Mouse (Mus musculus): ENCODE data around the gene Hs3st6. TPM values are rescaled to one million over a fixed set of nuclear protein-coding genes. Genes with fewer than 3 reads are reported as not detected.
A peak's percentile ranks its signal among the peaks of the same experiment; 100 is the strongest.

Hs3st6 gene
- polyA plus RNA-seq, 1 experiment from 2014 or later = 0.33 TPM

DNA sequence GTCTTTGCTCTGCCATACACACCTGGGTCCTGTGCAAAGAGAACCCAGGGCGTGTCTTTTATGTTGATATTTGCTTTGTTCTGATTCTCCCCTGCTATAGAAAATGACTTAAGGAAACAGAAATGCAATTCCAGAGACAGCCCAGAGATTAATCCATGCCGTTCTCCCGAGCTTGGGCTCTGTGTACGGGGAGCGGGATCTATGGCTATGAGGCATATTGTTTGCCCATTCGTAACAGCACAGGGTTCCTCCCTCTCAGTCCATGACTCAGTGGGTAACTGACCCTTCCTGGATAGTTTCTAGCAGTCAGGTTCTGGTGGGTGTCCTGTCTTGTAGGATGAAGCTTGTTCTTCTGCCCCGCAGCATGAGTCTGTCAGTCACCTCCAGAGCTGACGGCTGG lies 22.4 kb downstream of the Hs3st6 start:
- Histone ChIP-seq H3K27ac (no peak overlapping the region), H3K4me3 (no peak overlapping the region), H3K36me3 (no peaks in the 10 kb centered on the region), H3K27me3 (no peaks in the 10 kb centered on the region), H3K9me3 (replicated peaks) (no peaks in the 10 kb centered on the region), H3K9ac (no peak overlapping the region), H3K4me1 (replicated peaks) (no peaks in the 10 kb centered on the region), H3K4me2 (no peak overlapping the region)
- 79% methylated on average over 8 of the region's 8 CpGs for WGBS
- ATAC-seq (replicated peaks; ENCODE audit: insufficient number of reproducible peaks, insufficient read depth, low FRiP score, low read depth) = no peak

DNA sequence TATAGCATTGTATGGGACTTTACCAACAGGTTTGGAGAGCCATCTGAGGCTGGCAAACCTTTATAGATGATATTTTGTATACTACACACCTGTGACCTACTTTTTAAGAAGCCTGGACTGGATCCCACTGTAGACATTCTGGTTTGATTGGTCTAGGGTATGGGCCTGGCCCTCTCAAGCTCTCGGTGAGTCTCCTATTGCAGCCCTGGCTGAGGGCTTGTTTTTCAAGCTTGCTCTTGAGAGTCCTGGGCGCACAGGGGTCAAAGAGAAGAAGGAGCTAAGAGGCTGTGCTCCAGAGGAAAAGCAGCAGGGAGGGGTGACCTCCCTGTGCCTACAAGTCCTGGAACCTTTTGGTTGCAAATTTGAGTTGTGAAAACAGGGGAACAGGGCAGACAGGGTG lies 24.3 kb downstream of the Hs3st6 start:
- H3K9me3 ChIP-seq (replicated peaks) = no peaks in the 10 kb centered on the region
- H3K4me3 ChIP-seq = no peak overlapping the region
- H3K9ac ChIP-seq = no peak overlapping the region
- H3K36me3 ChIP-seq = no peaks in the 10 kb centered on the region
- ATAC-seq (replicated peaks; ENCODE audit: insufficient number of reproducible peaks, insufficient read depth, low FRiP score, low read depth) = no peak
- H3K4me2 ChIP-seq = no peak overlapping the region
- H3K27me3 ChIP-seq = no peaks in the 10 kb centered on the region
- no peaks in the 10 kb centered on the region for H3K4me1 ChIP-seq (replicated peaks)
- no peak overlapping the region for H3K27ac ChIP-seq
- 62% methylated on average over 2 of the region's 2 CpGs for WGBS

DNA sequence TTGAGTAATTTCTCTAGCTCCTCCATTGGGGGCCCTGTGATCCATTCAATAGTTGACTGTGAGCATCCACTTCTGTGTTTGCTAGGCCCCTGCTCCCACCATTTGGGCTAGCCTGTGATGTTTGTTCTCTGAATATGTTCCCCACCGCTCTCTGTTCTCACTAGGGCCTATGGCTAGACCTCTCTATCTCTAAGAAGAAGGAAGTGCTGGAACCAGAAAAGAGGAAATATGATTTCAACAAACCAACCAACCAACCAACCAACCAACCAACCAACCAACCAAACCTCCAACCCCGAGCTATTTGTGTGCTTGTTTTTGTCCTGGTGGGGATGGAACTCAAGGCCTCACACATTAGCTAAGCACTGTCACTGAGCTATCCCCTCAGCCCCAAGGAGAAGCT lies 28.0 kb downstream of the Hs3st6 start:
- Histone ChIP-seq H3K27ac (no peak overlapping the region), H3K4me2 (no peak overlapping the region), H3K4me3 (no peak overlapping the region), H3K4me1 (replicated peaks) (no peaks in the 10 kb centered on the region), H3K9ac (no peak overlapping the region), H3K36me3 (no peaks in the 10 kb centered on the region), H3K9me3 (replicated peaks) (no peaks in the 10 kb centered on the region), H3K27me3 (no peaks in the 10 kb centered on the region)
- no peak for ATAC-seq (replicated peaks; ENCODE audit: insufficient number of reproducible peaks, insufficient read depth, low FRiP score, low read depth)
- 77% methylated on average over 2 of the region's 2 CpGs for WGBS

DNA sequence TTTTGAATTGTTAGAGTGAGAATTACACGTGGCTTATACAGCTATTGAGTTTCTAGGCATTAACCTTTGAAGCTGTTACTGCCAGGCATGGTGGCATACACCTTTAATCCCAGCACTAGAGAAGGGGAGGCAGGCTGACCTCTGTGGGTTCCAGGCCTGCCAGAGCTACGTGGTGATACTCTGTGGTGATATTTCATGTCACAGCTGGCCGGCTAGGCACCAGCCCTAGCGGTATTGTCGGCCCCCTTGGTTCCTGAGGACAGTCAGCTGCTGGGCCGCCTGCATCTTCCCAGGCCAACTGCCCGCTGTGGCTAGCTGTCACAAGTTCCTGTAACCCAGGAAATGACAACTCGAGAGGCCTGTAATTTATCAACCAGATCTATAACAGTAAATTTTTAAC lies 39.4 kb downstream of the Hs3st6 start:
- H3K9ac ChIP-seq = no peak overlapping the region

DNA sequence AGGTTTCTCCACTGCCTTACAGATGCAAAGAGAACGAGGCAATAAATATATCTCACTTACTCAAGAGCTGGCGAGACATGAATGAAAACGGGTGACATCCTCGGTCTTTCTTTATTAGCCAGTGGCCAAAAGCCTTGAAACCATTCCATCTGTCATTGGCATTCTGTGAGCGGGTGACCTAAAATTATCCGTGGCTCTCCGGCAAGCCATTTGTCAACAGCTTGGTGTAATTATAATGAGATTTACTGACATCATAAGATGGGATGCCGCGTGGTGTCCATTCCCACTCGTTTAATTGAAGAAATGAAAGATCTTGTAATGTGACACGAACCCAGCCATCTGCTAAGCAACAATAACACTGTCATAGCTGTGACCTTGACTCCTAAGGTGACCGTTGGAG lies 42.0 kb downstream of the Hs3st6 start:
- H3K9me3 ChIP-seq (replicated peaks) = no peaks in the 10 kb centered on the region
- WGBS = 68% methylated on average over 12 of the region's 12 CpGs
- no peaks in the 10 kb centered on the region for H3K4me1 ChIP-seq (replicated peaks)
- H3K36me3 ChIP-seq = no peaks in the 10 kb centered on the region
- ATAC-seq (replicated peaks; ENCODE audit: insufficient number of reproducible peaks, insufficient read depth, low FRiP score, low read depth) = no peak
- H3K4me2 ChIP-seq = no peak overlapping the region
- no peak overlapping the region for H3K27ac ChIP-seq
- 0 out of 2 replicates have a peak, but pooled peaks cover 5% of the 10 kb centered on the region for H3K27me3 ChIP-seq
- H3K4me3 ChIP-seq = no peak overlapping the region
- no peak overlapping the region for H3K9ac ChIP-seq

More for the DNA sequence above, 39.4 kb downstream of the Hs3st6 start:
- Histone ChIP-seq H3K36me3 (no peaks in the 10 kb centered on the region), H3K27me3 (no peaks in the 10 kb centered on the region), H3K4me2 (no peak overlapping the region), H3K27ac (no peak overlapping the region), H3K4me1 (replicated peaks) (no peaks in the 10 kb centered on the region), H3K4me3 (no peak overlapping the region), H3K9me3 (replicated peaks) (no peaks in the 10 kb centered on the region)
- WGBS = 58% methylated on average over 8 of the region's 8 CpGs
- no peak for ATAC-seq (replicated peaks; ENCODE audit: insufficient number of reproducible peaks, insufficient read depth, low FRiP score, low read depth)

DNA sequence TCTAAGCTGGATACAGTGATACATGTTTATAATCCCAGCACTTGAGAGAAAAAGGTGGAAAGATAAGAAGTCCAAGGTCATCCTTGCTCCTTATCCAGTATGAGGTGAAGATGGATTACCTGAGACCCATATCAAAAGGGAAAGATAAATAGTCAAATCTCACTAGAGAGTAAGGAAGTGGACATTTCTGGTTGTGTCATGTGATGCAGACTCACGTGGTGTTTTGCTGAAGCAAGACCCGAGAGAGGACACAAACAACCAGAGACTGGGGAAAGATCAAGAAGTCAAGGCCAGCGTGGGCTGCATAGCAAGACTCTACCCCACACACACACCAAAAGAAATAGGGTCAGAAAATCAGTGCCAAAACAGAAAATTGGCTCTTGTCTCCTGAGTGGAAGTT lies 44.2 kb downstream of the Hs3st6 start:
- Histone ChIP-seq H3K4me2 (no peak overlapping the region), H3K27ac (no peak overlapping the region), H3K4me3 (no peak overlapping the region), H3K9ac (no peak overlapping the region), H3K36me3 (no peaks in the 10 kb centered on the region), H3K9me3 (replicated peaks) (no peaks in the 10 kb centered on the region), H3K4me1 (replicated peaks) (no peaks in the 10 kb centered on the region), H3K27me3 (0 out of 2 replicates have a peak, but pooled peaks cover 5% of the 10 kb centered on the region)
- ATAC-seq (replicated peaks; ENCODE audit: insufficient number of reproducible peaks, insufficient read depth, low FRiP score, low read depth) = no peak
- 67% methylated on average over 3 of the region's 3 CpGs for WGBS

DNA sequence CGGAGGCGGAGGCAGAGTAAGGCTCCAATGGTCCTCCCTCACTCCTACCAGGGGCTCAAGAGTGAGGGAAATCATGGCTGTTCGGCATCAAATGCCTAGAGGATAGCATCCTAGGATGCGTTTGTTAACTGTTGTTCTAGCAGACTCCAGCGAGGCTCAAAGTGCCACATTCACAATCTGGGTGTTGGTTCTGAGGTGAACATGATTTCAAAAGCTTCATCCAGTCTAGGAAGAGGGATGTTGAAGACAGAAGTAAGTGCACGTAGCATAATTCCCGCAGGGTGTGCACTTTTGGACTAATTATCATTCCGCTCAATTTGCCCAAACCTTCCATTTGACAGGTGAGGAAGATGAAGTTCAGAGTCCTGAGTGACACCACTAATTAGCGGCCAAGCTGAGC lies 45.4 kb downstream of the Hs3st6 start:
- Histone ChIP-seq H3K4me2 (no peak overlapping the region), H3K9ac (no peak overlapping the region), H3K4me3 (no peak overlapping the region), H3K9me3 (replicated peaks) (no peaks in the 10 kb centered on the region), H3K4me1 (replicated peaks) (no peaks in the 10 kb centered on the region), H3K36me3 (no peaks in the 10 kb centered on the region), H3K27ac (no peak overlapping the region), H3K27me3 (peaks cover 7% of the 10 kb centered on the region)
- WGBS = 53% methylated on average over 9 of the region's 9 CpGs
- ATAC-seq (replicated peaks; ENCODE audit: insufficient number of reproducible peaks, insufficient read depth, low FRiP score, low read depth) = no peak

DNA sequence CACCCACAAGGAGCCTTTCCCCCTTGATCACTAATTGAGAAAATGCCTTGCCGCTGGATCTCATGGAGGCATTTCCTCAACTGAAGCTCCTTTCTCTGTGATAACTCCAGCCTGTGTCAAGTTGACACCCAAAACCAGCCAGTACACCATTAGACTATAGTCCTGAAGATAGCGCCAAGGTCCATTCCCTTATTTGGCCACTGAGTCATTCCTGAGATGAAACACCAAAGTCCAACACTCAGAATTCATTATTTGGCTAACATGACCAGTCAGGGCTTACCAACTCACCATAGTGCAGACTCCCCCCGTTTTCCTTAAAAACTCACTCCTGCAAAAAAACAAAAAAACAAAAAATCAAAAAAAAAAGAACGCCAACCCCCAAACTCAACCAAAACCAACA lies 46.7 kb downstream of the Hs3st6 start:
- Histone ChIP-seq H3K36me3 (no peaks in the 10 kb centered on the region), H3K27ac (no peak overlapping the region), H3K4me2 (no peak overlapping the region), H3K4me1 (replicated peaks) (peaks cover 6% of the 10 kb centered on the region; the same call in 1 of the 2 replicates), H3K27me3 (peaks cover 18% of the 10 kb centered on the region), H3K9ac (no peak overlapping the region), H3K4me3 (no peak overlapping the region), H3K9me3 (replicated peaks) (no peaks in the 10 kb centered on the region)
- no peak for ATAC-seq (replicated peaks; ENCODE audit: insufficient number of reproducible peaks, insufficient read depth, low FRiP score, low read depth)
- 84% methylated on average over 4 of the region's 4 CpGs for WGBS

DNA sequence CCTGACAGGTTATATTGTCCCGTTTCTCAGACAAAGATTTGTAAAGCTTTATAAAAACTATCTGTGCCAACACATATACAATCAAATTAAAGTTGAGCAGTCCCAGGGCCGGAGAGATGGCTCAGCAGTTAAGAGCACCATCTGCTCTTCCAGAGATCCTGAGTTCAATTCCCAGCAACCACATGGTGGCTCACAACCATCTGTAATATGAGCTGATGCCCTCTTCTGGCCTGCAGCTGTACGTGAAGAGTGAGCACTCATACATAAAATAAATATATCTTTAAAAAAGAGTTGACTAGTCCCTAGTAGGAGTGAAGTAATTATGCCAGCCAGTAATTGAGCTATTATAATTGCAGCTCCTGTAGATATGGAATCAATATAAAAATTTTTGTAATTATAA lies 47.7 kb downstream of the Hs3st6 start:
- no peak overlapping the region for H3K4me2 ChIP-seq
- peaks cover 9% of the 10 kb centered on the region; the same call in 1 of the 2 replicates for H3K4me1 ChIP-seq (replicated peaks)
- no peaks in the 10 kb centered on the region for H3K9me3 ChIP-seq (replicated peaks)
- no peak overlapping the region for H3K27ac ChIP-seq
- no peak for ATAC-seq (replicated peaks; ENCODE audit: insufficient number of reproducible peaks, insufficient read depth, low FRiP score, low read depth)
- no peak overlapping the region for H3K4me3 ChIP-seq
- H3K9ac ChIP-seq = no peak overlapping the region
- H3K27me3 ChIP-seq = peaks cover 27% of the 10 kb centered on the region
- H3K36me3 ChIP-seq = no peaks in the 10 kb centered on the region
- 56% methylated on average over 3 of the region's 3 CpGs for WGBS

DNA sequence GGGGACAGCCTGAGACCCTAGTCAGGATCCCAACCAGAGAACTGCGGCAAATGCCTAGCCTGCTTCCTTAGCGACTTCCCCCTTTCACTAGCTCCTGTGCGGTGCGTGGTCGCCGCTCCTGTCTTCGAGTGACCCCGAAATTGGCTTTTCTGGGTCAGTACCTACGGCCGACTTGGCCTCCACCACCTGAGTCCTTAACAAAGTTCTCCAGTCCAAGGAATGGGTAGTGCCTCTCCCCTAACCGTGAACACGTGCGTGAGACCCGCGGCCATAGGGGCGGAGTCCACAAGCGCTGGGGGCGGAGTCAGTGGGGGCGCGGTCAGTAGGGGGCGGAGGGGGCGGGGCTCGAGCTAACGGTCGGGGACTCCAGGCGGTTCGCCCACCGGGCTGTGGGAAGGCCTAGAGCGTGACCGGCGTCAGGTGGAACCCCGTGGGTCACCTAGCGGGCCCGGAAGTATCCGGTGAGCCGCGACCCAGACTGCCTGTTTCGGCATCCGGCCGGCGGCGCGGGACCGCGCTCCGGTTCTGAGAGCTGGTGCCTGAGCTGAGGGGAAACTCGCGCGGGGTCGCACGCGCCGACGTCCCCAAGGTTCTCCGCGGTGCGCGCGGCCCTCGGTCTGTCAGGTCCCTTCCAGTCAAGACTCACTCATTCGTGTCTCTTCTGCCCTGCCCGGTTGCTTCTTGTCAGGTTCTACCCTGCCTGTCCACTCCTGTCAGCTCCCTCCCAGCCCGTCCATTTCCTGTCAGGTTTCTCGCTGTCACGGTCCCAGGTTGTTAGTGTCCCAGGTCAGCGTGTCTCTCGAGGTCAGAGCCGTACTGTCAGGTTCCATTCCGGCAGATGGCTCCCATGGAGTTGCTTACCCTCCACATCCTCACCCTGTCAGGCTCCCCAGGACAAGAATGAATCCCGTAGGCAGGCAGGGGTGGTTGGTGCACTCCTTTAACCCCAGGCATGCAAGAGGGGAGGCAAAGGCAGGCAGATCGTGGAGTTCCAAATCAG lies 51.5 kb downstream of the Hs3st6 start, which contains the start of gene Meiob:
Meiob (plus strand) TSS at position 338 of the 1,000 bp plus-strand sequence.
- Histone ChIP-seq H3K27ac (no peak within 1 kb of the TSS), H3K9ac (peak within 1 kb of the TSS; percentile 69), H3K4me3 (peak within 1 kb of the TSS; percentile 66), H3K36me3 (no peaks in the 10 kb centered on the region), H3K9me3 (replicated peaks) (no peaks in the 10 kb centered on the region), H3K27me3 (peaks cover 47% of the 10 kb centered on the region), H3K4me2 (peak within 1 kb of the TSS; percentile 94), H3K4me1 (replicated peaks) (peaks cover 9% of the 10 kb centered on the region; the same call in 1 of the 2 replicates)
- ATAC-seq (replicated peaks; ENCODE audit: insufficient number of reproducible peaks, insufficient read depth, low FRiP score, low read depth) = peak; percentile 83
- under 1% methylated on average over 71 of the region's 71 CpGs for WGBS
